Mouse (Mus musculus) intestine, embryonic 15.5 days (tissue): ENCODE measurements around the gene Egfl8. TPM values are rescaled to one million over a fixed set of nuclear protein-coding genes. Genes with fewer than 3 reads are reported as not detected.
A peak's percentile ranks its signal among the peaks of the same experiment; 100 is the strongest.

Experiments
- ATAC-seq: fragments of 200-750 bp; cut with Nextera tagmentation; 2 replicates; pipeline ENCODE4 v1.8.0; 2017; ENCODE audit warnings: moderate TSS enrichment, moderate library complexity
- H3K27ac ChIP-seq: fragments of 300-500 bp; sonication (generic); 2 replicates; pipeline ENCODE4 v1.5.1; 2015; ENCODE audit warnings: mild to moderate bottlenecking, inconsistent platforms
- H3K27me3 ChIP-seq: fragments of 300-500 bp; sonication (generic); replicated peaks from 2 replicates; pipeline ENCODE4 v1.6.1; 2015; ENCODE audit warnings: inconsistent platforms
- H3K36me3 ChIP-seq: fragments of 300-500 bp; sonication (generic); 2 replicates; pipeline ENCODE4 v1.6.1; 2015; ENCODE audit warnings: inconsistent platforms
- H3K4me1 ChIP-seq: fragments of 300-500 bp; sonication (generic); replicated peaks from 2 replicates; pipeline ENCODE4 v1.6.1; 2015; ENCODE audit warnings: inconsistent platforms
- H3K4me2 ChIP-seq: fragments of 300-500 bp; sonication (generic); replicated peaks from 2 replicates; pipeline ENCODE4 v1.6.1; 2015; ENCODE audit warnings: mild to moderate bottlenecking, inconsistent platforms
- H3K4me3 ChIP-seq: fragments of 300-500 bp; sonication (generic); replicated peaks from 2 replicates; pipeline ENCODE4 v1.5.1; 2015; ENCODE audit warnings: inconsistent platforms
- H3K9ac ChIP-seq: fragments of 300-500 bp; sonication (generic); 2 replicates; pipeline ENCODE4 v1.6.1; 2015; ENCODE audit warnings: inconsistent platforms
- H3K9me3 ChIP-seq: fragments of 300-500 bp; sonication (generic); 2 replicates; pipeline ENCODE4 v1.6.1; 2016; ENCODE audit warnings: inconsistent platforms
- WGBS: fragments of 180-500 bp; shearing (Covaris S2); methylation state at CpG from one replicate; pipeline ENCODE4 v1.1.7; 2015; 5-methylcytosine and 5-hydroxymethylcytosine counted together
- polyA plus RNA-seq: library from polyadenylated mRNA; unstranded; fragments of >200 nt; fragmentation: Nextera tagmentation; extraction: Ambion mirVana; gene quantifications from 2 replicates; pipeline ENCODE4 v1.2.1, GENCODE M21; 2015

The Egfl8 gene
- polyA plus RNA-seq, 1 experiment from 2014 or later: 3.0 TPM

DNA sequence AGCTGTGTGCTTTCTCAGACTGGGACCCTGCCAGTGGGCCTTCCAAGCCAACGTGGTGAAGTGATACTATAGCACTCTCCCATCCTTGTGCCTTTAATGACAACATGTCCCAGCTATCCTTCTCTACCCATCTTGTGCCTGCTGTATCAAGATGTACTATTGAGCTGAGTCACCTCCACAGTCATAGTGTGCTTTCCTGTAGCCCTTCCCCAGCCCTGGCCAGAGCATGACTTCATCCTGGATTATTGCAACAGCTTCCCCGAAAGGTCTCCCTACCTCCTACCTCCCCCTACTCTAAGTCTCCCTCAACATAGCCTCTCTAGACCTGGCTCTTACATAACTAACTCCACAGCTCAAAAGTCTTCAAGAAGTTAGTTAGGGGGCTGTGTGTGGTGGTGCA is 19.9 kb upstream of the Egfl8 start:
- WGBS: 72% methylated on average over 2 of the region's 2 CpGs
- Histone ChIP-seq H3K36me3 (no peaks in the 10 kb centered on the region), H3K4me3 (no peak overlapping the region), H3K9me3 (no peaks in the 10 kb centered on the region), H3K9ac (no peak overlapping the region), H3K27me3 (peaks cover 16% of the 10 kb centered on the region), H3K4me2 (no peak overlapping the region), H3K4me1 (peaks cover 16% of the 10 kb centered on the region), H3K27ac (no peak overlapping the region)
- ATAC-seq: no peak

DNA sequence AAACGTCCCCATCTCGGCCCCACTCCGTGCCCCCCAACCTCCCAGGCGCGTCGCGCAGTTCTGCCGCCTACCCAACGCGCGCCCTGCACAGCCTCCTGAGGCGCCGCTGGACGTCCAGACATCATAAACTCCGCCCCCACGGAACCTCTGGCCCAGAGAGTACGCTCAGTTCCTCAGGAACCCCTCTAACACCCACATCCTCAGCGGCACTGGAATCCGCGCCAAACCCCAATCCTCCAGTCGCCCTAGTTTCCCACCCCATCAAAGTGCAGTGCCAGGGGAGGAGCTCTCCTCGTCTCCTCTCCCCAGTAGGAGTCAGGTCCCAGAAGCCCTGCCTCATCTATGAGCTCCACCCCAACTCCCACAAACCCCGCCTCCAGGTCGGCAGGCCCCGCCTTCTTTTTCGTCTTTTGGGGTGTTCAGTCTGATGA is 16.5 kb upstream of the Egfl8 start:
- peak; percentile 43 for ATAC-seq
- Histone ChIP-seq H3K4me1 (peaks cover 32% of the 10 kb centered on the region), H3K9me3 (no peaks in the 10 kb centered on the region), H3K27me3 (peaks cover 26% of the 10 kb centered on the region), H3K27ac (no peak overlapping the region), H3K9ac (peak overlapping the region; percentile 29), H3K36me3 (no peaks in the 10 kb centered on the region), H3K4me3 (peak overlapping the region; percentile 28), H3K4me2 (peak overlapping the region; percentile 88)
- 2% methylated on average over 26 of the region's 26 CpGs for WGBS

DNA sequence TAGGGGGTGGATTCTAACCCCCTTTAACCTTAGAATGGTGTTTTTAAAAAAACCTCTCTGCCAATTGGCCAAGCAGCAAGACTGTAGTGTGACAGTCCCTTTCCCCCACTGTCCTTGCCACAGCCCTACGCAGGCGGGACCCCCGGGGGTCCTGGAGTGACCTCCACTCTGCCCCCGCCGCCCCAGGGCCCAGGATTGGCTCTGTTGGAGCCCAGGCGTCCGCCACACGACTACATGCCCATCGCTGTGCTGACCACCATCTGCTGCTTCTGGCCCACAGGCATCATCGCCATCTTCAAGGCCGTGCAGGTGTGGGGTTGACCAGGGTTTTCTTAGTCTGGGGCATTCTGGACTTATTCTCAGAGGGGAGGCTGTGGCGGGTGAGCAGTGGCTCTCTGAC is 15.9 kb upstream of the Egfl8 start:
- Histone ChIP-seq H3K9ac (peak overlapping the region; percentile 29), H3K27me3 (peaks cover 26% of the 10 kb centered on the region), H3K4me1 (peaks cover 34% of the 10 kb centered on the region), H3K4me3 (peak overlapping the region; percentile 28), H3K4me2 (peak overlapping the region; percentile 88), H3K9me3 (no peaks in the 10 kb centered on the region), H3K27ac (no peak overlapping the region), H3K36me3 (no peaks in the 10 kb centered on the region)
- no peak for ATAC-seq
- WGBS: 20% methylated on average over 11 of the region's 12 CpGs

DNA sequence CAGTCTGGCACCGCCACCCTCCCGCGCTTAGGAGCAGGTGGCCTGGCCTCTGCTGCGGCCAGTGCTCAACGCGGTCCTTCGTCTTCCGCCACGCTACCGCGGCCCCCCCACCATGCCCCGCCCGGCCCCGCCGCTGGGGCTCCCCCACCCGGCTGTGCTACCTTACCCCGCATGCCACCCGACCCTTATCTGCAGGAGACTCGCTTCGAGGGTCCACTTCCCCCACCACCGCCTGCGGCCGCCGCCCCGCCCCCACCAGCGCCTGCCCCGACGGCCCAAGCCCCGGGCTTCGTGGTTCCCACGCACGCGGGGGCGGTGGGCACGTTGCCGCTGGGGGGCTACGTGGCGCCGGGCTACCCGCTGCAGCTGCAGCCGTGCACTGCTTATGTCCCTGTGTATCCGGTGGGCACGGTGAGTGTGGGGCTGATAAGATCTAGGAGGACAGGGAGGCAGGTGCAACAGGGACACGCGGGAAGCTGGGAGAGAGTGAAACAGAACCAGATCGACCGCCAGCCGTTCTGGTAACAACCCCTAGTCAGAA is 15.1 kb upstream of the Egfl8 start:
- Histone ChIP-seq H3K27ac (no peak overlapping the region), H3K4me2 (peak overlapping the region; percentile 88), H3K27me3 (peaks cover 26% of the 10 kb centered on the region), H3K9ac (peak overlapping the region; percentile 36), H3K36me3 (no peaks in the 10 kb centered on the region; the same call in 1 of the 2 replicates), H3K4me3 (peak overlapping the region; percentile 29), H3K9me3 (no peaks in the 10 kb centered on the region), H3K4me1 (peaks cover 40% of the 10 kb centered on the region)
- 5% methylated on average over 42 of the region's 48 CpGs for WGBS
- ATAC-seq: no peak

DNA sequence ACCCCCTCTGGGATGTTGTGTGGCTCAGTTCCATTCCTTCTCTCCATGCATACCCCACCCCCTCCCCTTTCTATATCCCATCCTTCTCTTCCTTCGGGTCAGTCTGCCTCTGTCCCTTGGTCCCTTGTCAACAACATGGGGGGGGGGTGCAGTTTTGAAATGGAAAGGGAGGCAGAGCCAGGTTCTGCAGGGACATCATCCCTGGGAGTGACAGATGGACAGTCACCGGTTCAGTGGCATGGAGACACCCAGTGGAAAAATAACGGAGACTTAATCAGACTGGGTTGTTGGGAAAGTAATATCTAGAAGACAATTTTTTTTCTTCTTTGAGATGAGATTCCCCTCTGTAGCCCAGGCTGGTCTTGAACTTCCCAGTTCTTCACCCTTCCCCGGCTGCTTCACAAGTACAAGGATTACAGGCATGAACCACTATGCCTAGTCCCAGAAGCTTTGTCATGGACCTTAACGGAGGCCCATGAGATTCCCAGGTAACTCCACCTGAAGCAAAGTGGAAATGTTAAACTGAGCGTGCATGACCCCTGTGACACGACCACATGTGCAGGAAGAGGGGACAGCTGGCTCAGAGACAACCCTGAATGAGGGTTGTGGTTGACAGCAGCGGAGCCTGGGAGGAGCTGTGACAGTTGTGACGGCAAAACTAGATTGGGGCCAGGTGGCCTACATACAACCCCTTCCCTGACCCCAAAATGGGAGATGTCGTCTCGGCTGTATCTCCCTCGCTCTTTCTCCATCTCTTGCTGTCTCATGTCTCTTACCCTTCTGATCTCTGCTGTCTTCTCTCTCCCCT is 14.2 kb upstream of the Egfl8 start:
- Histone ChIP-seq H3K4me3 (peak overlapping the region; percentile 69; the same call in 1 of the 2 replicates), H3K9ac (no peak overlapping the region), H3K27ac (no peak overlapping the region), H3K27me3 (peaks cover 26% of the 10 kb centered on the region), H3K9me3 (no peaks in the 10 kb centered on the region), H3K36me3 (peaks cover 5% of the 10 kb centered on the region; the same call in 1 of the 2 replicates), H3K4me1 (peaks cover 40% of the 10 kb centered on the region), H3K4me2 (peak overlapping the region; percentile 92)
- ATAC-seq: no peak
- 31% methylated on average over 12 of the region's 12 CpGs for WGBS

DNA sequence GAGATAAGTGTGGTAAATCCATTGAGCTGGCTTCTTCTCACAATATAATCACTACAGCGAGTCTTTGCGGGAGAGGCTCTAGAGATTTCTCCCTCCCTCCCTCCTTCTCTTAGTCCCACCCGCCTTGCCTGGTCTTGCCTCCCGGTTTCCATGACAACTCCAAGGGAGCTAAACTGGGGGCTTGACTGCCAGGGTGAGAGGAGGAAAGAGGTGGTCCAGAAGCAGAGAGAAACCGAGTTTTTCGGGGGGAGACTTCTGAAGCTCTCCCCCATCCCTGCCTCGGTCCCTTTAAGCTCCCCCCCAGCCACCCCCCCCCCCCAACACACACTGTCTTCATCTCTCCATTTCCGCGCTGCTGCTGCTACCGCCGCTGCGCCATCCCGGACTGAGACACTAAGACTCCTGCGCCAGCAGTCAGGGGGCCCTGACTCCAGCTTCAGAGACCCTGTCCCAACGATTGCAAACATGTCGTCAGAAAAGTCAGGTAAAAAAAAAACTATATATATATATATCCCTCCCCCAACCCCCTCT is 13.5 kb upstream of the Egfl8 start, which contains the start of gene Prrt1:
TSS of gene Prrt1 (plus strand) at position 313 of the 531 bp plus-strand sequence.
- Histone ChIP-seq H3K4me3 (peak within 1 kb of the TSS; percentile 69), H3K4me1 (peaks cover 40% of the 10 kb centered on the region), H3K36me3 (peaks cover 5% of the 10 kb centered on the region; the same call in 1 of the 2 replicates), H3K27ac (peak within 1 kb of the TSS; percentile 96), H3K9ac (peak within 1 kb of the TSS; percentile 66), H3K9me3 (no peaks in the 10 kb centered on the region), H3K27me3 (peaks cover 26% of the 10 kb centered on the region), H3K4me2 (peak within 1 kb of the TSS; percentile 92)
- WGBS: 12% methylated on average over 16 of the region's 16 CpGs
- no peak for ATAC-seq

DNA sequence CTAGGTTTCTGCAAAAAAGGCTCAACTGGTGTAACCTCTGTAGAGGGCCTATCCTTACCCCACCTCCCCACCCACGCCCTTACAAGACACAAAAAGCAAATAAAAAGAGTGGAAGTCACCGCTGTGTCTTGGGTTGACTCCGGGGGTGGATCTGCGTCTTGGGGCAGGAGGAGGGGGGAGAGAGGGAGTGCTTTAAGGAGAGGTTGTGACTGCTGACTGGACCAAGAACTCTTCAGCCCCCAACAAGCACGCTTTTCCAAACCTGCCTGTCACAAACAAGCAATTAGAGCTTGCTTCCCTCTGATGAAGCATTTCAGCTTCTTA is 12.8 kb upstream of the Egfl8 start:
- Histone ChIP-seq H3K4me2 (peak overlapping the region; percentile 92), H3K27me3 (peaks cover 26% of the 10 kb centered on the region), H3K9me3 (no peaks in the 10 kb centered on the region), H3K4me3 (peak overlapping the region; percentile 69), H3K27ac (peak overlapping the region; percentile 96), H3K9ac (peak overlapping the region; percentile 66), H3K36me3 (peaks cover 5% of the 10 kb centered on the region; the same call in 1 of the 2 replicates), H3K4me1 (peaks cover 40% of the 10 kb centered on the region)
- ATAC-seq: no peak
- WGBS: 19% methylated on average over 5 of the region's 5 CpGs

DNA sequence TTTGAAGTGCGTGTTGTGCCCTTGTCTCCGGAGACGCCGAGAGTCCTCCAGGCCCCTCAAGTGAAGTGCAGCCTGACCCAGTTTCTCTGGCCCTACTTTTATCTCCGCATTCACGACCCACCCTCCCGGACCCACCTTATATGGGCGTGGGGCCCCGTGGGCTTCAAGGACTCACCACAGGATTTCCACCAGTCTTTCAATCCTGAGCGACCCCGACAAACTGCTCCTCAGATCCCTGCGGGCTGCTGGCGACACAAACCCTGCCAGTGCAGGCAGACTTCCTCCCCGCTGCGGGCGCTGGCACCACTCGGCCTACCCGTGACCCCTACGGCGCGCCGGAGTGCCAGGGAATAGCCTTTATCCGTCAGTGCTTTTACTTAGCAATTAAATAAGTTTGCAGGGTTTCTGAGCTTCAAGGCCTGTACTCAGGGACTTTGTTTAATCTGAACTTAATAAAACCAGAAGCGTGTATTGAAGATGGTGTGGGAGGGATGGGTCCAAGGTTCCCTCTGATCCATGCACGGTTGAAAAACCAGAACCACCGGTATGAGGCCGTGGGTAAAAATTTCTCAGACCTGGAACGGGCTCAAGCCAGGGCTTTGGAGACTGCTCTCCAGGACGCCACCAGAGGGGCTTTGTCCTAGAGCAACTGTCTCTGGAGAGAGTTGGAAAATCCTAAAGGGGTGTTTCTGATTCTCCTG is 12.3 kb upstream of the Egfl8 start, which contains the start of gene Ppt2:
TSS of gene Ppt2 (minus strand) at position 568 of the 701 bp plus-strand sequence.
- peak; percentile 44 for ATAC-seq
- H3K4me2 ChIP-seq: peak within 1 kb of the TSS; percentile 92
- peak within 1 kb of the TSS; percentile 69 for H3K4me3 ChIP-seq
- H3K27me3 ChIP-seq: peaks cover 24% of the 10 kb centered on the region
- peak within 1 kb of the TSS; percentile 66 for H3K9ac ChIP-seq
- 2% methylated on average over 29 of the region's 29 CpGs for WGBS
- H3K4me1 ChIP-seq: peaks cover 40% of the 10 kb centered on the region
- no peaks in the 10 kb centered on the region for H3K9me3 ChIP-seq
- H3K36me3 ChIP-seq: peaks cover 6% of the 10 kb centered on the region; the same call in 1 of the 2 replicates
- H3K27ac ChIP-seq: peak within 1 kb of the TSS; percentile 96

DNA sequence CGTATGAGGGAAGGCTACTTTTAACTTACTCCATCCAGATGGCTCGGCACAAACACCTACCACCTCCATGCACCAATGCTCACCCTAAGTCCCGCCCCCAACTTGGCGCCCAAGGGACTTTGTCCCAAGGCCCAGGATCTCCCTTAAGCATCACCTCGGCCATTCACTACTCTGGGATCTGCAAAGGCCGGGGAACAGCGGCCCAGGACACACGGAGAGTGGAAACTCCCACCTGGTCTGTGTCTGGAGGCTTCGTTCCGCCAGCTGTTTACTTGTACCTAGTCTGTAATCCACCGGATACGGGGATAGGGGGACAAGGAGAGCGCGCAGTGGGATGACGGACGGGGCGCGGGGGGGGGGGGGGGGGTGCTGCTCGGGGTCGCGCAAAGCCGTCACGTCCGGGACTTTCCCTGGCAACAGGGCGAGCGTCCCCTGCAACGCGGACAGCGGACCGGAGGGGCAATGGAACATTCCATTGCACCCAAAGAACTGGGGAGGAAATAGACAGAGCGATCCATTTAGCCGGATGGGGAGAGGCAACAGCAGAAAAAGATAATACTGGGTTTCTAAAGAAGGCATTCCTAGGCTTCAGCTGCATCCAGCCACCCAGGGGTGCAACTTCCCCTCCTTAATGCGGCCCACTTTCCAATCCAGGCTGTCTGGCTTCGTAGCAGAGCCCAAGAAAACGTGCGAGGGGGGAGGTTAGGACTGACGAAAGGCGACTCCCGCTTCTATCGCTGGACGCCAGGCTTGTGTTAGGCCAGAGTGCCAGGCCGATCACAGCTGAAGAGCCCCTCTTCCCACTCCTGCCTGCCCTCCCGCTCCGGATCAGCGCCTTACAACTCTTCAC is 11.5 kb upstream of the Egfl8 start:
- under 1% methylated on average over 42 of the region's 45 CpGs for WGBS
- Histone ChIP-seq H3K9me3 (no peaks in the 10 kb centered on the region), H3K27ac (peak overlapping the region; percentile 96), H3K36me3 (peaks cover 14% of the 10 kb centered on the region; the same call in 1 of the 2 replicates), H3K9ac (peak overlapping the region; percentile 66), H3K27me3 (peaks cover 24% of the 10 kb centered on the region), H3K4me2 (peak overlapping the region; percentile 92), H3K4me1 (peaks cover 40% of the 10 kb centered on the region), H3K4me3 (peak overlapping the region; percentile 69)
- ATAC-seq: peak; percentile 83

DNA sequence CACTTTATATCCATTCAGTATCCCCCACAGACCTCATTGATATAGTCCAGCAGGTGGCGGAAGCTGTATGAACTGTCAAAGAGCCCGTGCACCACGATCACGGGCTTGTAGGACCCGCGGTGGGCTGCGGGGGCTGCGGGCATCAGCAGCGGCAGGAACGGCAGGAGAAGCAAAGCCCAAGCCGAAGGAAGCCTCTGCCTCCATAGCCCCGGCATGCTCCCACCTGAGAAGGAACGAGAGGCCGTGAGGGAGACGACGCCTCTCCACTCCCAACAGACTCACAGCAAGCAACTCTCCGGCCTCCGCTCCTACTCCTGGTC is 11.0 kb upstream of the Egfl8 start:
- Histone ChIP-seq H3K27ac (peak overlapping the region; percentile 96), H3K4me1 (peaks cover 36% of the 10 kb centered on the region), H3K36me3 (peaks cover 18% of the 10 kb centered on the region; the same call in 1 of the 2 replicates), H3K27me3 (peaks cover 20% of the 10 kb centered on the region), H3K4me2 (peak overlapping the region; percentile 92), H3K9me3 (no peaks in the 10 kb centered on the region), H3K4me3 (peak overlapping the region; percentile 69), H3K9ac (peak overlapping the region; percentile 66)
- WGBS: under 1% methylated on average over 18 of the region's 18 CpGs
- peak; percentile 26; the same call in 1 of the 2 replicates for ATAC-seq

GRCm38 (mm10) chr17:34626062-34626772 is 10.4 kb upstream of the Egfl8 start:
- H3K27ac ChIP-seq: peak overlapping the region; percentile 96
- WGBS: 54% methylated on average over 16 of the region's 16 CpGs
- H3K4me3 ChIP-seq: peak overlapping the region; percentile 69

More at GRCm38 (mm10) chr17:34626062-34626772, 10.4 kb upstream of the Egfl8 start:
- Histone ChIP-seq H3K9ac (peak overlapping the region; percentile 66), H3K4me2 (peak overlapping the region; percentile 92), H3K9me3 (no peaks in the 10 kb centered on the region), H3K4me1 (peaks cover 31% of the 10 kb centered on the region), H3K36me3 (peaks cover 20% of the 10 kb centered on the region; the same call in 1 of the 2 replicates), H3K27me3 (peaks cover 15% of the 10 kb centered on the region)
- ATAC-seq: no peak
